Mouse (Mus musculus): ENCODE results near the gene Slx4. TPM values are rescaled to one million over a fixed set of nuclear protein-coding genes. Genes with fewer than 3 reads are reported as not detected.

Slx4 gene
- total and polyA plus RNA-seq, 3 experiments = 24.3 to 35.2 TPM; not detected in 1

GRCm38 (mm10) chr16:4027211-4027610, 23.6 kb upstream of the Slx4 start:
- Histone ChIP-seq H3K27ac (ENCODE audit: control insufficient read depth, low read depth, low read length) (no peak overlapping the region), H3K79me2 (ENCODE audit: control insufficient read depth, insufficient read depth, low read length, poor library complexity) (no peaks in the 10 kb centered on the region), H3K27me3 (ENCODE audit: control insufficient read depth in 1 of 2, insufficient read depth in 2 of 2, low read length in 2 of 2) (no peaks in the 10 kb centered on the region), H3K9me3 (replicated peaks; ENCODE audit: insufficient read depth, low read length) (no peaks in the 10 kb centered on the region), H3K4me3 (ENCODE audit: control insufficient read depth in 1 of 2, insufficient read depth in 1 of 2, low read depth in 2 of 2, low read length in 2 of 2) (no peak overlapping the region), H3K36me3 (ENCODE audit: control insufficient read depth in 1 of 2, insufficient read depth in 2 of 2, low read length in 2 of 2) (peaks cover 0 to 9% of the 10 kb centered on the region in 2 experiments; a peak in 1 of 4 replicates), H3K9ac (ENCODE audit: control insufficient read depth, low read depth, low read length, poor library complexity, severe bottlenecking) (no peak overlapping the region), H3K4me1 (ENCODE audit: control insufficient read depth in 1 of 2, insufficient read depth in 2 of 2, low read length in 2 of 2) (peaks cover 3 to 12% of the 10 kb centered on the region in 2 experiments; a peak in 3 of 4 replicates)
- no peak for DNase-seq (ENCODE audit: low read depth, low spot score)
- no peak for TF ChIP-seq ZNF384 (IDR thresholded peaks at IDR 0.05; ENCODE audit: low read depth, low read length)
- TF ChIP-seq ZMIZ1 (IDR thresholded peaks at IDR 0.05; ENCODE audit: low read depth, low read length) = no peak
- TF ChIP-seq NRF1 (IDR thresholded peaks at IDR 0.05; ENCODE audit: insufficient read depth, low read depth, low read length, poor library complexity, severe bottlenecking) = no peak
- TF ChIP-seq EP300 (IDR thresholded peaks at IDR 0.05; ENCODE audit: low read depth in 1 of 2, low read length in 2 of 2) = no peak
- no peak for TF ChIP-seq TBP (IDR thresholded peaks at IDR 0.05; ENCODE audit: low read depth, low read length)
- no peak for TF ChIP-seq E2F4 (IDR thresholded peaks at IDR 0.05; ENCODE audit: borderline replicate concordance, low read depth, low read length)

- no peak overlapping the region for H3K9ac ChIP-seq (ENCODE audit: control insufficient read depth, low read depth, low read length, poor library complexity, severe bottlenecking)
- no peaks in the 10 kb centered on the region for H3K27me3 ChIP-seq (ENCODE audit: control insufficient read depth in 1 of 2, insufficient read depth in 2 of 2, low read length in 2 of 2)
- no peaks in the 10 kb centered on the region for H3K79me2 ChIP-seq (ENCODE audit: control insufficient read depth, insufficient read depth, low read length, poor library complexity)
- peak; percentile 53 for DNase-seq (ENCODE audit: low read depth, low spot score)
- H3K9me3 ChIP-seq (replicated peaks; ENCODE audit: insufficient read depth, low read length) = no peaks in the 10 kb centered on the region
- peaks cover 0 to 8% of the 10 kb centered on the region in 2 experiments; a peak in 3 of 4 replicates for H3K4me1 ChIP-seq (ENCODE audit: control insufficient read depth in 1 of 2, insufficient read depth in 2 of 2, low read length in 2 of 2)
- H3K36me3 ChIP-seq (ENCODE audit: control insufficient read depth in 1 of 2, insufficient read depth in 2 of 2, low read length in 2 of 2) = peaks cover 0 to 6% of the 10 kb centered on the region in 2 experiments; a peak in 1 of 4 replicates
- H3K4me3 ChIP-seq (ENCODE audit: control insufficient read depth in 1 of 2, insufficient read depth in 1 of 2, low read depth in 2 of 2, low read length in 2 of 2) = no peak overlapping the region
- H3K27ac ChIP-seq (ENCODE audit: control insufficient read depth, low read depth, low read length) = no peak overlapping the region
- TF ChIP-seq ZC3H11A (IDR thresholded peaks at IDR 0.05; ENCODE audit: low read depth, low read length) = no peak
- no peak for TF ChIP-seq MAX (IDR thresholded peaks at IDR 0.05; ENCODE audit: low read length)
- TF ChIP-seq ZNF384 (IDR thresholded peaks at IDR 0.05; ENCODE audit: low read depth, low read length) = peak; percentile 64
- 0 out of 2 replicates have a peak, but pooled peaks have one; percentile 19 for TF ChIP-seq GATA1 (IDR thresholded peaks at IDR 0.05; ENCODE audit: low read depth, low read length)
- TF ChIP-seq EP300 (IDR thresholded peaks at IDR 0.05; ENCODE audit: low read depth in 1 of 2, low read length in 2 of 2) = peak in 1 of 2 experiments; percentile 26; a peak in 1 of 4 replicates
- no peak for TF ChIP-seq CTCF (IDR thresholded peaks at IDR 0.05 in 2 of 3, conservative IDR thresholded peaks at IDR 0.05 in 1 of 3; ENCODE audit: control insufficient read depth in 1 of 3, insufficient read depth in 1 of 3, low read depth in 2 of 3, low read length in 3 of 3, poor library complexity in 1 of 3, severe bottlenecking in 1 of 3)
- no peak for TF ChIP-seq KAT2A (conservative IDR thresholded peaks at IDR 0.05; ENCODE audit: low read depth, low read length)
- TF ChIP-seq NELFE (IDR thresholded peaks at IDR 0.05; ENCODE audit: low read depth, low read length) = no peak
- TF ChIP-seq TAL1 (IDR thresholded peaks at IDR 0.05; ENCODE audit: low read length) = no peak
- TF ChIP-seq BHLHE40 (IDR thresholded peaks at IDR 0.05; ENCODE audit: borderline replicate concordance, low read depth, low read length) = no peak
- no peak for TF ChIP-seq USF1 (IDR thresholded peaks at IDR 0.05; ENCODE audit: low read depth, low read length)
- no peak for TF ChIP-seq HCFC1 (IDR thresholded peaks at IDR 0.05; ENCODE audit: low read depth, low read length)
- TF ChIP-seq RCOR1 (IDR thresholded peaks at IDR 0.05; ENCODE audit: low read depth, low read length) = no peak
- TF ChIP-seq GABPA (IDR thresholded peaks at IDR 0.05; ENCODE audit: low read depth, low read length) = no peak
- no peak for TF ChIP-seq POLR2A (IDR thresholded peaks at IDR 0.05; ENCODE audit: control insufficient read depth in 1 of 2, insufficient read depth in 1 of 2, low read depth in 1 of 2, low read length in 2 of 2, poor library complexity in 1 of 2)
These were observed 23.1 kb upstream of the Slx4 start for GRCm38 (mm10) chr16:4026672-4027071.

Data from MEL (cell line).